8 mouse cellular contexts compared by ENCODE assay signal in genomic region chr16:58421696-58422354, GRCm38 (mm10). TPM values are rescaled to one million over a fixed set of nuclear protein-coding genes. Genes with fewer than 3 reads are reported as not detected.
A peak's percentile ranks its signal among the peaks of the same experiment; 100 is the strongest.
DNase-seq lines count a peak whose midpoint lies in the region; ATAC-seq and TF ChIP-seq lines count a peak whose summit lies in the region.

No protein-coding gene starts in this region.

- H3K36me3 ChIP-seq in intestine, embryonic 14.5 days (ENCODE audit: control insufficient read depth, insufficient read depth, low read length), result no peaks in the 10 kb centered on the region
- H3K36me3 ChIP-seq in intestine, postnatal 0 days (ENCODE audit: control insufficient read depth, insufficient read depth), result no peaks in the 10 kb centered on the region
- H3K36me3 ChIP-seq in heart, embryonic 14.5 days (ENCODE audit: control insufficient read depth, insufficient read depth, low read length), result no peaks in the 10 kb centered on the region

- no peak overlapping the region for H3K4me3 ChIP-seq in intestine, embryonic 14.5 days (ENCODE audit: low read depth, low read length)
- H3K4me3 ChIP-seq in intestine, postnatal 0 days (ENCODE audit: low read depth, low read length), result no peak overlapping the region
- no peak overlapping the region for H3K4me3 ChIP-seq in heart, embryonic 14.5 days (ENCODE audit: control insufficient read depth in 1 of 2, insufficient read depth in 1 of 2, low read depth in 1 of 2, low read length in 2 of 2)

- peaks cover 16% of the 10 kb centered on the region for H3K4me1 ChIP-seq in intestine, embryonic 14.5 days (replicated peaks; ENCODE audit: control insufficient read depth, insufficient read depth, low read length)
- no peaks in the 10 kb centered on the region for H3K4me1 ChIP-seq in intestine, postnatal 0 days (replicated peaks; ENCODE audit: control insufficient read depth, insufficient read depth, low read length)
- peaks cover 15 to 41% of the 10 kb centered on the region in 2 experiments for H3K4me1 ChIP-seq in heart, embryonic 14.5 days (ENCODE audit: control insufficient read depth in 2 of 2, insufficient read depth in 2 of 2, low read length in 2 of 2)

- H3K4me2 ChIP-seq in intestine, embryonic 14.5 days (ENCODE audit: low read length), result 0 out of 2 replicates have a peak overlapping the region, but pooled peaks have one; percentile 4
- no peak overlapping the region for H3K4me2 ChIP-seq in intestine, postnatal 0 days (replicated peaks; ENCODE audit: low read depth)
- peak overlapping the region; percentile 17 for H3K4me2 ChIP-seq in heart, embryonic 14.5 days (ENCODE audit: low read length)

- no peaks in the 10 kb centered on the region for H3K9me3 ChIP-seq in intestine, embryonic 14.5 days (ENCODE audit: control insufficient read depth, low read length)
- H3K9me3 ChIP-seq in intestine, postnatal 0 days (ENCODE audit: control insufficient read depth), result no peaks in the 10 kb centered on the region
- H3K9me3 ChIP-seq in heart, embryonic 14.5 days (ENCODE audit: control insufficient read depth, low read length), result no peaks in the 10 kb centered on the region

- H3K9ac ChIP-seq in intestine, embryonic 14.5 days (ENCODE audit: low read length), result no peak overlapping the region
- H3K9ac ChIP-seq in intestine, postnatal 0 days (ENCODE audit: low read depth, low read length), result no peak overlapping the region
- H3K9ac ChIP-seq in heart, embryonic 14.5 days (ENCODE audit: low read length), result 0 out of 2 replicates have a peak overlapping the region, but pooled peaks have one; percentile 13

- DNase-seq in intestine, embryonic 14.5 days (ENCODE audit: low spot score), result peak; percentile 53
- peak; percentile 55 to 57 for DNase-seq in kidney, postnatal 36 days
- DNase-seq in lung, postnatal 36 days, result peak; percentile 40
- DNase-seq in natural killer cell, adult 2 months (ENCODE audit: low spot score in 2 of 2), result no peak
- no peak for DNase-seq in cerebellum, adult 11 months
- no peak for DNase-seq in spleen, adult 12 weeks (ENCODE audit: low spot score)

- WGBS in intestine, embryonic 14.5 days, result 18% methylated on average over 11 of the region's 11 CpGs
- WGBS in intestine, postnatal 0 days, result 52% methylated on average over 11 of the region's 11 CpGs
- 14% methylated on average over 11 of the region's 11 CpGs for WGBS in heart, embryonic 14.5 days

- peak; percentile 66; the same call in 1 of the 2 replicates for ATAC-seq in intestine, embryonic 14.5 days (replicated peaks; ENCODE audit: low FRiP score, low TSS enrichment, low read depth)
- ATAC-seq in intestine, postnatal 0 days, result no peak
- peak; percentile 72; the same call in 1 of the 2 replicates for ATAC-seq in heart, embryonic 14.5 days (ENCODE audit: insufficient number of reproducible peaks, insufficient read depth, low FRiP score, low read depth)

- no peak for TF ChIP-seq CTCF in intestine, postnatal 0 days (IDR thresholded peaks at IDR 0.05; ENCODE audit: low read depth)

- H3K27me3 ChIP-seq in intestine, embryonic 14.5 days (replicated peaks; ENCODE audit: control insufficient read depth, insufficient read depth, low read length), result no peaks in the 10 kb centered on the region
- no peaks in the 10 kb centered on the region for H3K27me3 ChIP-seq in intestine, postnatal 0 days (replicated peaks; ENCODE audit: control insufficient read depth, insufficient read depth, low read length)
- H3K27me3 ChIP-seq in heart, embryonic 14.5 days (ENCODE audit: control insufficient read depth, insufficient read depth, low read length), result no peaks in the 10 kb centered on the region

- peak overlapping the region; percentile 34; the same call in 1 of the 2 replicates for H3K27ac ChIP-seq in intestine, embryonic 14.5 days (ENCODE audit: low read depth)
- no peak overlapping the region for H3K27ac ChIP-seq in intestine, postnatal 0 days (ENCODE audit: low read depth, low read length)
- peak overlapping the region; percentile 48 to 77 for H3K27ac ChIP-seq in heart, embryonic 14.5 days (replicated peaks in 1 of 2; ENCODE audit: control insufficient read depth in 1 of 2, insufficient read depth in 1 of 2, low read depth in 2 of 2, low read length in 2 of 2)

RNA-seq across cellular contexts. Expression of gene Dcbld2, which starts 13.6 kb away (rescaled TPM):
- 9.2 and 9.8 TPM in 2 replicates for polyA plus RNA-seq in intestine, embryonic 14.5 days (2014; fragmentation: Nextera tagmentation; extraction: Ambion mirVana)
- polyA plus RNA-seq in intestine, postnatal 0 days (2015; fragmentation: Nextera tagmentation; extraction: Ambion mirVana), result 2.2 and 2.6 TPM in 2 replicates
- 21.1 and 23.7 TPM in 2 replicates for polyA plus RNA-seq in heart, embryonic 14.5 days (2014; fragmentation: Nextera tagmentation; extraction: Ambion mirVana)

Comparison
In these comparisons a context has a peak if more than half of its experiments do, and no peak if none do; other contexts are left out.
1. DNase-seq: peak in intestine, embryonic 14.5 days (single experiment), kidney, postnatal 36 days (2 of 2) and lung, postnatal 36 days (single experiment); none in natural killer cell, adult 2 months (0 of 2), cerebellum, adult 11 months (single experiment) and spleen, adult 12 weeks (single experiment).